Mouse (Mus musculus) CH12.LX (cell line): Measurements from ENCODE around the gene Mybl2. TPM values are rescaled to one million over a fixed set of nuclear protein-coding genes. Genes with fewer than 3 reads are reported as not detected.

Experiments used
- DNase-seq: peaks from one replicate; pipeline ENCODE4 v3.0.0-alpha.2; 2013; ENCODE audit errors: extremely low read depth
- H3K27ac ChIP-seq: 2 replicates; pipeline ENCODE4 v1.5.1; 2012; ENCODE audit warnings: low read depth, mild to moderate bottlenecking, control low read depth, moderate library complexity; ENCODE audit not compliant: insufficient read depth
- H3K27me3 ChIP-seq: replicated peaks from 2 replicates; pipeline ENCODE3; 2012; ENCODE audit warnings: inconsistent platforms
- H3K36me3 ChIP-seq, 2 experiments: replicated peaks in 1 of 2; 2 replicates each; pipeline versions ENCODE3 to v1.6.1; 2012; ENCODE audit warnings: inconsistent platforms in 1 of 2, low read length in 1 of 2, mild to moderate bottlenecking in 1 of 2, mixed read lengths in 1 of 2, moderate library complexity in 1 of 2; ENCODE audit not compliant: control insufficient read depth in 1 of 2, insufficient read depth in 1 of 2
- H3K4me1 ChIP-seq, 2 experiments: 2 replicates each; pipeline ENCODE4 v1.6.1; 2012; ENCODE audit warnings: inconsistent platforms in 1 of 2, moderate library complexity in 1 of 2; ENCODE audit not compliant: insufficient read depth in 2 of 2, control insufficient read depth in 1 of 2
- H3K4me2 ChIP-seq: 2 replicates; pipeline ENCODE4 v1.6.1; 2012; ENCODE audit warnings: low read depth, mild to moderate bottlenecking, control low read depth; ENCODE audit not compliant: poor library complexity, insufficient read depth, severe bottlenecking
- H3K4me3 ChIP-seq, 3 experiments: fragments of 150-350 bp in 1 of 3; sonication (generic) in 1 of 3; replicated peaks in 1 of 3; 2 replicates each; pipeline versions ENCODE3 to v1.5.1; 2011 to 2012; ENCODE audit warnings: low read depth in 2 of 3, low read length in 2 of 3, mild to moderate bottlenecking in 2 of 3, moderate library complexity in 2 of 3, control low read depth in 1 of 3, improper control_type of control experiment in 1 of 3, inconsistent platforms in 1 of 3, mixed read lengths in 1 of 3; ENCODE audit not compliant: poor library complexity in 1 of 3
- H3K79me2 ChIP-seq: replicated peaks from 2 replicates; pipeline ENCODE4 v1.6.1; 2012; ENCODE audit warnings: mild to moderate bottlenecking, moderate library complexity; ENCODE audit not compliant: control insufficient read depth, poor library complexity, insufficient read depth, severe bottlenecking; ENCODE audit errors: extremely low read depth
- H3K9ac ChIP-seq: 2 replicates; pipeline ENCODE4 v1.6.1; 2012; ENCODE audit warnings: low read depth, mild to moderate bottlenecking, control low read depth, moderate library complexity; ENCODE audit not compliant: insufficient read depth
- H3K9me3 ChIP-seq: replicated peaks from 2 replicates; pipeline ENCODE3; 2012; ENCODE audit warnings: low read length, inconsistent platforms, mixed read lengths
- BHLHE40 ChIP-seq: IDR thresholded peaks from 2 replicates; pipeline ENCODE4 v1.6.1; 2011; ENCODE audit warnings: mild to moderate bottlenecking, low read depth, low read length, improper control_type of control experiment
- CHD1 ChIP-seq: IDR thresholded peaks from 2 replicates; pipeline ENCODE4 v1.6.1; 2012; ENCODE audit warnings: low read depth, low read length, improper control_type of control experiment, inconsistent platforms
- CHD2 ChIP-seq: IDR thresholded peaks from 2 replicates; pipeline ENCODE4 v1.6.1; 2011; ENCODE audit warnings: low read length, improper control_type of control experiment
- CTCF ChIP-seq, 2 experiments: IDR thresholded peaks in 1 of 2; conservative IDR thresholded peaks in 1 of 2; 2 replicates each; pipeline ENCODE4 v1.5.1; 2011 to 2012; ENCODE audit warnings: low read depth in 2 of 2, low read length in 2 of 2, improper control_type of control experiment in 1 of 2, inconsistent platforms in 1 of 2, mild to moderate bottlenecking in 1 of 2, moderate library complexity in 1 of 2
- ETS1 ChIP-seq: conservative IDR thresholded peaks from 2 replicates; pipeline ENCODE4 v1.6.1; 2012; ENCODE audit warnings: low read depth, mild to moderate bottlenecking, inconsistent platforms, low read length, improper control_type of control experiment, moderate library complexity
- GABPA ChIP-seq: IDR thresholded peaks from 2 replicates; pipeline ENCODE4 v1.6.1; 2012; ENCODE audit warnings: low read depth, low read length, improper control_type of control experiment, inconsistent platforms; ENCODE audit not compliant: insufficient replicate concordance
- IRF4 ChIP-seq: IDR thresholded peaks from 2 replicates; pipeline ENCODE4 v1.6.1; 2014; ENCODE audit warnings: low read depth, mild to moderate bottlenecking, inconsistent platforms, low read length, improper control_type of control experiment
- JUN ChIP-seq: IDR thresholded peaks from 2 replicates; pipeline ENCODE4 v1.6.1; 2011; ENCODE audit warnings: low read depth, mild to moderate bottlenecking, low read length, improper control_type of control experiment, moderate library complexity; ENCODE audit not compliant: insufficient read depth
- JUND ChIP-seq: conservative IDR thresholded peaks from 2 replicates; pipeline ENCODE4 v1.6.1; 2011; ENCODE audit warnings: low read depth, low read length, improper control_type of control experiment
- MAZ ChIP-seq: IDR thresholded peaks from 2 replicates; pipeline ENCODE4 v1.6.1; 2012; ENCODE audit warnings: low read depth, mild to moderate bottlenecking, inconsistent platforms, low read length, improper control_type of control experiment, moderate library complexity
- NELFE ChIP-seq: IDR thresholded peaks from 2 replicates; pipeline ENCODE4 v1.6.1; 2011; ENCODE audit warnings: low read depth, low read length, improper control_type of control experiment
- NRF1 ChIP-seq: IDR thresholded peaks from 2 replicates; pipeline ENCODE4 v1.6.1; 2014; ENCODE audit warnings: low read depth, mild to moderate bottlenecking, inconsistent platforms, low read length, improper control_type of control experiment, moderate library complexity
- RAD21 ChIP-seq: IDR thresholded peaks from 2 replicates; pipeline ENCODE4 v1.6.1; 2011; ENCODE audit warnings: low read depth, mild to moderate bottlenecking, low read length, improper control_type of control experiment, moderate library complexity
- SMC3 ChIP-seq: IDR thresholded peaks from 2 replicates; pipeline ENCODE4 v1.6.1; 2011; ENCODE audit warnings: low read depth, low read length, improper control_type of control experiment
- TCF12 ChIP-seq: IDR thresholded peaks from 2 replicates; pipeline ENCODE4 v1.6.1; 2014; ENCODE audit warnings: low read depth, mild to moderate bottlenecking, inconsistent platforms, low read length, improper control_type of control experiment
- UBTF ChIP-seq: IDR thresholded peaks from 2 replicates; pipeline ENCODE4 v1.6.1; 2012; ENCODE audit warnings: low read depth, mild to moderate bottlenecking, inconsistent platforms, low read length, improper control_type of control experiment, moderate library complexity
- USF1 ChIP-seq: IDR thresholded peaks from 2 replicates; pipeline ENCODE4 v1.6.1; 2014; ENCODE audit warnings: low read depth, mild to moderate bottlenecking, inconsistent platforms, low read length, improper control_type of control experiment
- USF2 ChIP-seq: conservative IDR thresholded peaks from 2 replicates; pipeline ENCODE4 v1.6.1; 2011; ENCODE audit warnings: low read depth, low read length, improper control_type of control experiment
- ZC3H11A ChIP-seq: IDR thresholded peaks from 2 replicates; pipeline ENCODE4 v1.6.1; 2012; ENCODE audit warnings: low read depth, mild to moderate bottlenecking, inconsistent platforms, low read length, improper control_type of control experiment
- ZKSCAN1 ChIP-seq: IDR thresholded peaks from 2 replicates; pipeline ENCODE4 v1.6.1; 2012; ENCODE audit warnings: low read depth, inconsistent platforms, low read length, improper control_type of control experiment, borderline replicate concordance
- ZMIZ1 ChIP-seq: IDR thresholded peaks from 2 replicates; pipeline ENCODE4 v1.6.1; 2012; ENCODE audit warnings: low read depth, mild to moderate bottlenecking, inconsistent platforms, low read length, improper control_type of control experiment
- ZNF384 ChIP-seq: IDR thresholded peaks from 2 replicates; pipeline ENCODE4 v1.6.1; 2012; ENCODE audit warnings: low read depth, low read length, improper control_type of control experiment, inconsistent platforms
- dilution Hi-C: fragments of 300-500 bp; cut with MboI; formaldehyde crosslinking; loops from 2 replicates; pipeline ENCODE4 v1.14.3; 2020; ENCODE audit warnings: low sequenced_read_pairs; ENCODE audit not compliant: extremely low pct_unique_long_range_greater_than_20kb, extremely low pct_ligation_motif_present
- in situ Hi-C: fragments of 300-500 bp; cut with MboI; formaldehyde crosslinking; loops from 3 replicates; pipeline ENCODE4 v1.14.3; 2019; ENCODE audit warnings: low sequenced_read_pairs, low pct_ligation_motif_present, low pct_unique_long_range_greater_than_20kb, mixed read lengths
- polyA plus RNA-seq: library from polyadenylated mRNA; unstranded; fragments of >175 nt; gene quantifications from 2 replicates; pipeline ENCODE4 v1.2.1, GENCODE M21; 2012; ENCODE audit warnings: low read depth; ENCODE audit not compliant: insufficient read length
- total RNA-seq, 2 experiments: library from RNA; depleted of rRNA; stranded (reverse); fragments of 300-350 nt in 1 of 2; fragments of >200 nt in 1 of 2; gene quantifications; 2 replicates each; pipeline ENCODE4 v1.2.3; 2012 to 2014

Gene Mybl2
- total and polyA plus RNA-seq, 3 experiments: 36.0 to 131 (median 38.4) TPM

DNA sequence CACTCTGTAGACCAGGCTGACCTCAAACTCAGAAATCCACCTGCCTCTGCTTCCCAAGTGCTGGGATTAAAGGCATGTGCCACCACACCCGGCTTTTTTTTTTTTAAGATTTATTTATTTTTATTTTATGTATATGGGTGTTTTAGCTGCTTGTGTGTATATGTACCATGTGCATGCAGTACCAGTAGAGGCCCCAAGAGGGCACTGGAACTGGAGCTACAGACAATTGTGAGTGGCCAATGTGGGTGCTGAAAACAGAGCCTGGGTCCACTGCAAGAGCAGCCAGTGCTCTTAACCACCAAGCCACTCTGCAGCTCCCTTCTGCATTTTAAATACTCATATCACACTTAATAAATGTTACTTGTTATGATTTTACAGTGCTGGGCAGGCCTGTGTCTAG, 56.2 kb downstream of the Mybl2 start:
- DNase-seq: no peak
- dilution Hi-C loops (no loop called here), in situ Hi-C loops (no loop called here)
- Histone ChIP-seq H3K4me3 (no peak overlapping the region), H3K4me1 (no peaks in the 10 kb centered on the region), H3K79me2 (no peaks in the 10 kb centered on the region), H3K9ac (no peak overlapping the region), H3K27ac (no peak overlapping the region), H3K9me3 (peaks cover 29% of the 10 kb centered on the region), H3K27me3 (peaks cover 84% of the 10 kb centered on the region), H3K36me3 (no peaks in the 10 kb centered on the region), H3K4me2 (no peak overlapping the region)
- TF ChIP-seq SMC3 (no peak), ZMIZ1 (no peak), RAD21 (no peak), ZC3H11A (no peak)

DNA sequence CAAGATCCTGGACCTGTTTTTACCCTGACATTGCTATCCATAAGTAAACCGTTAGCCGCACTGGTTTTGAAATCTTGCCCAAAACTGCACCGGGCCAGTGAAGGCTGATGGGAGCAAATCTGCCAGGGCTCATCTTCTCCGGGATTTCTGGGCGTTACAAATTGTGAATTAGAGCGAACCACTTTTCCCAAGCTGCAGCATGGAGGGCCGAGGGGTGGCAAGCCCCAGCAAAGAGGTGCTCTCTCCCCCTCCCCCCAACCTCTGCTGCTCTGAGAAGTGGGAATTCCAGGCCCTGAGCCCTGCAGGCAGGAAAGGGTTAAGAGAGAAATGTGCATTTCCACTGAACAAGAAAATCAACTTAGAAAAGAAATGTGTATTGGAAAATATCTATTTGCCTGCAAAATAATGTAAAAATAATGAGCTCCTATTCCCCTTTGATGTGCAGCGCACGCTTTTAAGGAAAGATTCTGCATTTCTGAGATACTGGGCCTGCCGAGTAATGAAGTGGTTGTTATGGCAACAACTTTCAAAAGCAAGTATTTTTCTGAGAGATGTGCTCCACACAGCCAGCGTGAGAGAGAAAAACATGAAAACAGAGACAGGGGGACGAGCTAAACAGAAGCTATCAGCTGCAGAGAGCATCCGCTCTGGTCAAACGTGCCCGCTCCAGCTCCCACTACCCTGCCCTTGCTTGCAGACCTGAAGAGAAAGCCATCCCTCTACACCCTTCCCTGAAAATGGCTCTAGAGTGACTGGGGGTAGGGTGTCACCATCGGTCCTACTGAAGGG, 57.1 kb downstream of the Mybl2 start:
- no peak overlapping the region for H3K9ac ChIP-seq
- H3K4me2 ChIP-seq: no peak overlapping the region
- no peak overlapping the region for H3K27ac ChIP-seq
- H3K36me3 ChIP-seq: no peaks in the 10 kb centered on the region
- H3K27me3 ChIP-seq: peaks cover 84% of the 10 kb centered on the region
- H3K4me3 ChIP-seq: no peak overlapping the region
- dilution Hi-C loops: no loop called here
- no peaks in the 10 kb centered on the region for H3K79me2 ChIP-seq
- TF ChIP-seq BHLHE40 (no peak), USF1 (no peak), NRF1 (no peak), ZKSCAN1 (no peak), ETS1 (no peak), GABPA (no peak), CTCF (conservative IDR thresholded peaks at IDR 0.05 in 1 of 2, IDR thresholded peaks at IDR 0.05 in 1 of 2; ENCODE audit: low read depth in 2 of 2, low read length in 2 of 2) (no peak), ZNF384 (no peak), IRF4 (no peak), JUN (no peak), MAZ (no peak), CHD1 (no peak), CHD2 (no peak), TCF12 (no peak), UBTF (no peak), USF2 (no peak), JUND (no peak), NELFE (no peak)
- H3K9me3 ChIP-seq: peaks cover 27% of the 10 kb centered on the region
- in situ Hi-C loops: no loop called here
- DNase-seq: no peak
- H3K4me1 ChIP-seq: no peaks in the 10 kb centered on the region
